Mouse (Mus musculus) bone marrow macrophage, adult 2 months (primary cell): ENCODE results near the gene Ripor1.

Experiments
- CTCF ChIP-seq: IDR thresholded peaks from 2 replicates; pipeline ENCODE4 v1.5.1; 2012; ENCODE audit warnings: low read depth, mild to moderate bottlenecking, low read length, moderate library complexity
- POLR2A ChIP-seq: IDR thresholded peaks from 2 replicates; pipeline ENCODE4 v1.6.1; 2012; ENCODE audit warnings: mild to moderate bottlenecking, low read depth, low read length, borderline replicate concordance

- no peak for TF ChIP-seq CTCF
- TF ChIP-seq POLR2A = no peak
Observed at GRCm38 (mm10) chr8:105592431-105592830, 12.6 kb upstream of the Ripor1 start.
